Mouse (Mus musculus) MEL (cell line): ENCODE measurements around the gene Wdr1. TPM values are rescaled to one million over a fixed set of nuclear protein-coding genes. Genes with fewer than 3 reads are reported as not detected.

Experiments used
- DNase-seq: peaks from one replicate; pipeline ENCODE4 v3.0.0; 2011; ENCODE audit warnings: low read depth, low spot score
- H3K27ac ChIP-seq: 2 replicates; pipeline ENCODE4 v1.5.1; 2012; ENCODE audit warnings: low read depth, mild to moderate bottlenecking, control low read depth, low read length, moderate library complexity; ENCODE audit not compliant: control insufficient read depth
- H3K27me3 ChIP-seq, 2 experiments: fragments of 150-350 bp in 1 of 2; sonication (generic) in 1 of 2; 2 replicates each; pipeline ENCODE4 v1.6.1; 2012; ENCODE audit warnings: low read length in 2 of 2, mild to moderate bottlenecking in 2 of 2, improper control_type of control experiment in 1 of 2, moderate library complexity in 1 of 2; ENCODE audit not compliant: insufficient read depth in 2 of 2, control insufficient read depth in 1 of 2
- H3K36me3 ChIP-seq, 2 experiments: 2 replicates each; pipeline ENCODE4 v1.6.1; 2012 to 2014; ENCODE audit warnings: low read length in 2 of 2, improper control_type of control experiment in 1 of 2, inconsistent platforms in 1 of 2, mild to moderate bottlenecking in 1 of 2; ENCODE audit not compliant: insufficient read depth in 2 of 2, control insufficient read depth in 1 of 2
- H3K4me1 ChIP-seq, 2 experiments: fragments of 150-350 bp in 1 of 2; sonication (generic) in 1 of 2; 2 replicates each; pipeline ENCODE4 v1.6.1; 2012; ENCODE audit warnings: low read length in 2 of 2, improper control_type of control experiment in 1 of 2, mild to moderate bottlenecking in 1 of 2; ENCODE audit not compliant: insufficient read depth in 2 of 2, control insufficient read depth in 1 of 2
- H3K4me3 ChIP-seq, 2 experiments: fragments of 150-350 bp in 1 of 2; sonication (generic) in 1 of 2; 2 replicates each; pipeline ENCODE4 v1.5.1; 2012; ENCODE audit warnings: low read depth in 2 of 2, low read length in 2 of 2, mild to moderate bottlenecking in 2 of 2, moderate library complexity in 2 of 2, control low read depth in 1 of 2, improper control_type of control experiment in 1 of 2; ENCODE audit not compliant: control insufficient read depth in 1 of 2, insufficient read depth in 1 of 2
- H3K79me2 ChIP-seq: 2 replicates; pipeline ENCODE4 v1.6.1; 2012; ENCODE audit warnings: mild to moderate bottlenecking, low read length, moderate library complexity; ENCODE audit not compliant: control insufficient read depth, poor library complexity, insufficient read depth
- H3K9ac ChIP-seq: 2 replicates; pipeline ENCODE4 v1.6.1; 2012; ENCODE audit warnings: low read depth, mild to moderate bottlenecking, control low read depth, low read length, moderate library complexity; ENCODE audit not compliant: control insufficient read depth, poor library complexity, severe bottlenecking
- H3K9me3 ChIP-seq: fragments of 150-350 bp; sonication (generic); replicated peaks from 2 replicates; pipeline ENCODE4 v1.6.1; 2012; ENCODE audit warnings: mild to moderate bottlenecking, low read length, improper control_type of control experiment, moderate library complexity; ENCODE audit not compliant: insufficient read depth
- ELF1 ChIP-seq: IDR thresholded peaks from 2 replicates; pipeline ENCODE4 v1.6.1; 2014; ENCODE audit warnings: low read depth, mild to moderate bottlenecking, inconsistent platforms, low read length, improper control_type of control experiment, moderate library complexity
- MYB ChIP-seq: IDR thresholded peaks from 2 replicates; pipeline ENCODE4 v1.6.1; 2011; ENCODE audit warnings: mild to moderate bottlenecking, low read depth, low read length, improper control_type of control experiment
- NELFE ChIP-seq: IDR thresholded peaks from 2 replicates; pipeline ENCODE4 v1.6.1; 2011; ENCODE audit warnings: low read depth, low read length, improper control_type of control experiment
- NRF1 ChIP-seq: IDR thresholded peaks from 2 replicates; pipeline ENCODE4 v1.6.1; 2014; ENCODE audit warnings: low read depth, mild to moderate bottlenecking, inconsistent platforms, low read length, improper control_type of control experiment, moderate library complexity; ENCODE audit not compliant: poor library complexity, insufficient read depth, severe bottlenecking
- POLR2AphosphoS2 ChIP-seq: IDR thresholded peaks from 2 replicates; pipeline ENCODE4 v1.6.1; 2011; ENCODE audit warnings: low read length, improper control_type of control experiment
- SMC3 ChIP-seq: IDR thresholded peaks from 2 replicates; pipeline ENCODE4 v1.6.1; 2011; ENCODE audit warnings: low read depth, low read length, improper control_type of control experiment
- TAL1 ChIP-seq: IDR thresholded peaks from 2 replicates; pipeline ENCODE4 v1.6.1; 2012; ENCODE audit warnings: mild to moderate bottlenecking, inconsistent platforms, low read length, moderate library complexity, mixed read lengths
- TBP ChIP-seq: IDR thresholded peaks from 2 replicates; pipeline ENCODE4 v1.8.0; 2011; ENCODE audit warnings: low read depth, low read length, improper control_type of control experiment
- TCF12 ChIP-seq: IDR thresholded peaks from 2 replicates; pipeline ENCODE4 v1.6.1; 2014; ENCODE audit warnings: low read depth, mild to moderate bottlenecking, inconsistent platforms, low read length, improper control_type of control experiment, moderate library complexity
- UBTF ChIP-seq: IDR thresholded peaks from 2 replicates; pipeline ENCODE4 v1.6.1; 2012; ENCODE audit warnings: low read depth, mild to moderate bottlenecking, inconsistent platforms, low read length, improper control_type of control experiment, moderate library complexity, borderline replicate concordance; ENCODE audit not compliant: insufficient read depth
- USF1 ChIP-seq: IDR thresholded peaks from 2 replicates; pipeline ENCODE4 v1.6.1; 2014; ENCODE audit warnings: low read depth, mild to moderate bottlenecking, inconsistent platforms, low read length, improper control_type of control experiment, moderate library complexity
- ZC3H11A ChIP-seq: IDR thresholded peaks from 2 replicates; pipeline ENCODE4 v1.6.1; 2012; ENCODE audit warnings: low read depth, mild to moderate bottlenecking, inconsistent platforms, low read length, improper control_type of control experiment
- ZNF384 ChIP-seq: IDR thresholded peaks from 2 replicates; pipeline ENCODE4 v1.6.1; 2012; ENCODE audit warnings: low read depth, mild to moderate bottlenecking, inconsistent platforms, low read length, improper control_type of control experiment
- polyA plus RNA-seq, 2 experiments: library from polyadenylated mRNA; stranded (reverse) in 1 of 2; unstranded in 1 of 2; fragments of >175 nt in 1 of 2; fragments of >200 nt in 1 of 2; gene quantifications; 2 replicates each; pipeline versions ENCODE4 v1.2.1 to v1.2.4; 2012; ENCODE audit warnings: low replicate concordance in 2 of 2, low read depth in 1 of 2; ENCODE audit not compliant: insufficient read length in 2 of 2, insufficient read depth in 1 of 2, missing spikeins in 1 of 2
- total RNA-seq: library from RNA; depleted of rRNA; stranded (reverse); fragments of 300-350 nt; gene quantifications from 2 replicates; pipeline ENCODE4 v1.2.3, GENCODE M21; 2012

The Wdr1 gene
- total and polyA plus RNA-seq, 3 experiments: 144 to 174 TPM; not detected in 1

- H3K4me1 ChIP-seq: peaks cover 6 to 13% of the 10 kb centered on the region in 2 experiments; a peak in 3 of 4 replicates
- no peak overlapping the region for H3K27ac ChIP-seq
- no peaks in the 10 kb centered on the region for H3K9me3 ChIP-seq
- no peak for DNase-seq
- H3K36me3 ChIP-seq: peaks cover 11 to 13% of the 10 kb centered on the region in 2 experiments
- TF ChIP-seq TCF12: no peak
- no peak for TF ChIP-seq TAL1
- TF ChIP-seq USF1: no peak
- no peak for TF ChIP-seq MYB
- no peak for TF ChIP-seq ZC3H11A
- no peak for TF ChIP-seq ELF1
- no peak for TF ChIP-seq ZNF384
- no peak overlapping the region for H3K9ac ChIP-seq
- H3K4me3 ChIP-seq: no peak overlapping the region
- peaks cover 55% of the 10 kb centered on the region for H3K79me2 ChIP-seq
- no peaks in the 10 kb centered on the region for H3K27me3 ChIP-seq
Measured at GRCm38 (mm10) chr5:38558831-38559230, 4.2 kb downstream of the Wdr1 start.

DNA sequence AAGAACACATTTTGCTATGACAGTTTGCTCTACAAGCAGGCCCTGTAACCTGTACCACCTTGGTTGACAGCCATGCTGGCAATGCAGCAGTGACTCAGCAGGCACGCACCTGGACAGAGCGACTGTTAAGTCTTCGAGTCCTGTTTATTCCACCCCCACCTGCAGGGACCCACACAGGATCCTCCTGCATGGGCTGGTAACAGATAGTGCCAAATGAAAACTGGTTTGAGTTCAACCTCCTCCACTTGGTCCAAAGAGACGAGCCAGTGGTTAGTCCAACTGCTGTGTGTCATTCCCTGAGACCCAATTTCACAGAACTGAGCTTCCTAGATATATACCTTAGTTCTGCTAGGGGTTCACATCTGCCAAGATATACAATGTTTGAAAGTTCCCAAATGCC is 5.2 kb downstream of the Wdr1 start:
- TF ChIP-seq POLR2AphosphoS2 (no peak), UBTF (no peak)
- no peak overlapping the region for H3K4me3 ChIP-seq
- H3K9ac ChIP-seq: no peak overlapping the region
- peaks cover 60% of the 10 kb centered on the region for H3K79me2 ChIP-seq
- no peaks in the 10 kb centered on the region for H3K9me3 ChIP-seq
- no peak overlapping the region for H3K27ac ChIP-seq
- peaks cover 6 to 10% of the 10 kb centered on the region in 2 experiments; a peak in 3 of 4 replicates for H3K4me1 ChIP-seq
- peaks cover 11 to 13% of the 10 kb centered on the region in 2 experiments for H3K36me3 ChIP-seq
- no peaks in the 10 kb centered on the region for H3K27me3 ChIP-seq
- no peak for DNase-seq

GRCm38 (mm10) chr5:38556406-38556805 is 6.6 kb downstream of the Wdr1 start:
- H3K27ac ChIP-seq: no peak overlapping the region
- H3K79me2 ChIP-seq: peaks cover 59% of the 10 kb centered on the region
- peaks cover 6 to 10% of the 10 kb centered on the region in 2 experiments; a peak in 3 of 4 replicates for H3K4me1 ChIP-seq
- no peak for DNase-seq
- TF ChIP-seq SMC3 (no peak), NELFE (no peak), NRF1 (no peak), MYB (no peak), TBP (no peak), TCF12 (no peak), TAL1 (no peak)
- TF ChIP-seq, all 39 proteins: peak for 0
- Histone ChIP-seq H3K9me3 (no peaks in the 10 kb centered on the region), H3K27me3 (no peaks in the 10 kb centered on the region), H3K9ac (no peak overlapping the region), H3K4me3 (no peak overlapping the region), H3K36me3 (peaks cover 6 to 22% of the 10 kb centered on the region in 2 experiments)
